Mouse (Mus musculus) frontal cortex, postnatal 36 days (tissue): ENCODE results near the gene Ugt1a6b.
"Not testable (repeated sequence)": the region's sequence is repeated elsewhere in the genome, so short reads cannot be mapped to it uniquely, and the experiment has no call there.

Experiments used
- DNase-seq, 2 experiments: peaks; one replicate each; pipeline ENCODE4 v3.0.0; 2022; ENCODE audit warnings: low spot score in 2 of 2

Ugt1a6b gene

DNA sequence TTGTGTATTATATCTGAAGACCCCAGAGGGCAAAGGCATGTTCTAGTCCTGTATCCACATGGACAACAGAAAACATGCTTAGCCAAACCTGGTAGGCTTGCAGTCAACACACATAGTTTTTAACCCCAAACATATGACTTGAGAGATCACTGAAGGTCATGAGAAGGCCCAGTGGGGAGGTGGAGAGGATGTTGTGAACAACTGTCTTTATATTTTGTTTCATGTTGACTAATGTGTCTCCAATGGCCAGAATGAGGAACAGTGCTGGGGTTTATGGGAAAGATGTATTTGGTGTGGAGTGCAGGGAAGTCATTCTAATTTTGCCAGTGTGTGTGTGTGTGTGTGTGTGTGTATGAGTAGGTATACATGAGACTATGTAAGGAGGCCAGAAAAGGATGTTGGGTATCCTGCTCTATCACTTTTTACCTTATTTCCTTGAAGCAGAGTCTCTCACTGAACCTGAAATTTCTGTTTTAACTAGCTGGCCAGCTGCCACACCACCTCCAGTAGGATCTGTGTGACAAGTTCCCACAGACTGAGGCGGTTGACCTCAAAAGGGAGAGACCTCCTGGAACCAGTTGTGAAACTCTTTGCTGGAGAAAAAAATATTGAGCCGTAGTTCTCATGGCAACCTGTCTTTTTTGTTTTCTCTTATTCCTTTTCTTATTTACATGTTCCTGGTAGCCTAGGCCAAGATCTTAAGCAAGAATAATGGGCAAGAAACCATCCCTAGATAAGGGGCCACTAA lies 121.2 kb downstream of the Ugt1a6b start:
- DNase-seq, result no peak

- not testable (repeated sequence) for DNase-seq
Observed at GRCm38 (mm10) chr1:88225301-88225700, 122.2 kb downstream of the Ugt1a6b start.

DNA sequence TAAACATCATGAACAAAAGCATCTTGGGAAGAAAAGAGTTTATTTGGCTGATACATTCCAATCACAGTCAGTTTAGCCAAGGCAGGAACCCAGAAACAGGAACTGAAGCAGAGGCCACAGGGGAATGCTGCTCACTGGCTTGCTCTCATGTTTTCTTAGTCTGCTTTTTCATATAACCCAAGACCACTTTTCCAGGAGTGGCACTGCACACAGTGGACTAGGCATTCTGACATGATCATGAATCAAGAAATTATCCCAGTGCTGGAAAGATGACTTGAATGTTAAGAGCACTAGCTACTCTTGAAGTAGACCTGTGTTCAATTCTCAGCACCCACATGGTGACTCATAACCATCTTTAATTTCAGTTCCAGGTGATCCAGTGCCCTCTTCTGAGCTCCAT lies 122.7 kb downstream of the Ugt1a6b start:
- no peak for DNase-seq

GRCm38 (mm10) chr1:88226670-88227379 lies 123.8 kb downstream of the Ugt1a6b start, which contains the start of gene Mroh2a:
Gene Mroh2a (plus strand): TSS chr1:88226986.
- DNase-seq, result no peak

- no peak for DNase-seq
Observed at GRCm38 (mm10) chr1:88227482-88227881, 124.4 kb downstream of the Ugt1a6b start.

- no peak for DNase-seq
Observed at GRCm38 (mm10) chr1:88228121-88228520, 125.1 kb downstream of the Ugt1a6b start.

- DNase-seq, result no peak
Observed at GRCm38 (mm10) chr1:88229566-88229965, 126.5 kb downstream of the Ugt1a6b start.

DNA sequence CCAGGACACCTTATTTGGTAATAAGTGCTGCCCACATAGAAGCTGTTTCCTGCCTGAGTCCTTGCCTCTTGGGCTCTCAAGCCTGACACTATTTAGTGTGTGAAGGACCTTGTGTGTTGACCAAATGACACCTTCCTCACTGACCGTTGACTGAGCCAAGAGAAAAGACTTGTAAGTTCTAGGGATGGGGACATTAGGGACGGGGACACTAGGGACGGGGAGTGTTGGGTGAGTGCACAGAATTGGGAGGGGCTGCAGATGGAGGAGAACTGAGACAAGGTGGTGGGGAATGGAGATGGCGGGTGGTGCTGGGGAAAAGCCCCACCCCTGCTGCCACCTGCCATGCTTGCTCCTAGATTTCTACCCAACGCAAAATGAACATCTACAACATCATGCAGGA lies 126.9 kb downstream of the Ugt1a6b start:
- no peak for DNase-seq

DNA sequence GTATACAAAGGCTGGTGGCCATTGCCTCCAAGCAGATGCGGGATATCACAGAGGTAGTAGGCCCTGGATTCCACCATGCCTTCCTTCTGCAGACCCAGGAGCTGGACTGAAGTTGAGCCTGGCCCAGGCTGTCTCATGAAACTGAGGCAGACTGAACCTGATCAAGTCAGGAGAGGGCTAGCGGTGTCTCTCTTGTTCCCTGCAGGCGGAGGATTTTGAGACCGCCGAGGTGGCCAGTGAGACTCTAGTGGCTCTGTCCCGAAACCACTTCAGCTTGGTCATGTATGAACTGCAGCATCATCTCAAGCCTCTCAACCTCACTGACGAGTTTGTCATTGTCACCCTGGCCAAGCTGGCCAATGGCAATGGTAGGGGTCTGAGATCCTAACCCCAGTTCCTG lies 127.4 kb downstream of the Ugt1a6b start:
- DNase-seq, result no peak

GRCm38 (mm10) chr1:88230981-88231802 lies 128.1 kb downstream of the Ugt1a6b start:
- no peak for DNase-seq

DNA sequence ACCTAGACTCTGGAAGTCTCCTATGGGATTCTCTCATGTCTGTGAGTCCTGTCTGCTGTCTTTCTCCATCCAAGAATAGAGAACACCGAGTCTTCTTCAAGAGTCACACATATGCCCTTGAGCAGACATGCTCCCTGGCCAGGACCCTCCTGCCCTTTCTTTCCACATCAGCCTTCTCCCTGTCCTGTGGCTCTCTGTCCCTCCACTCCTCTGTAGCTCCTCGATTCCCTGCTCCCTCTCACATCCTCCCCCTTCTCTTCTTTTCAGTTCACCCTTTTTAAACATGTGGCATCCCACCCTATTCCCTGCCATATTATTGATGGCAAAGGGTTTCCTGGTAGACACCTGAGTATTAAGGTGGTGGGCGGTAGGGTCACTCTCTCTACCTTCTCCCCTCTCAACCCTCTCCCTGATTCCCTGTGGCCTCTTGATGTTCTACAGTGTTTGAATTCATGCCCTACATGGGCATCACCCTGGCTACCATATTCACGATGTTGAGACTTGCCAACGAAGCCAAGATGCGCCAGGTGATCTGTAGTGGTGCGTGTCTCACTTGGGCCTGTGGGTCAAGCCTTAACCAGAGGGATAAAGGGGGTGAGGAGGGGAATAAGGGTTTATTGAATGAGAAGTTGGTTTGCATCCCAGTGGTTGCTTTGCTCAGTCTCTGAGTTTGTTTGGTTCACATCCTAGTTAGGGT lies 128.9 kb downstream of the Ugt1a6b start:
- no peak for DNase-seq

- DNase-seq, result no peak
Observed at GRCm38 (mm10) chr1:88232664-88233380, 129.8 kb downstream of the Ugt1a6b start.

DNA sequence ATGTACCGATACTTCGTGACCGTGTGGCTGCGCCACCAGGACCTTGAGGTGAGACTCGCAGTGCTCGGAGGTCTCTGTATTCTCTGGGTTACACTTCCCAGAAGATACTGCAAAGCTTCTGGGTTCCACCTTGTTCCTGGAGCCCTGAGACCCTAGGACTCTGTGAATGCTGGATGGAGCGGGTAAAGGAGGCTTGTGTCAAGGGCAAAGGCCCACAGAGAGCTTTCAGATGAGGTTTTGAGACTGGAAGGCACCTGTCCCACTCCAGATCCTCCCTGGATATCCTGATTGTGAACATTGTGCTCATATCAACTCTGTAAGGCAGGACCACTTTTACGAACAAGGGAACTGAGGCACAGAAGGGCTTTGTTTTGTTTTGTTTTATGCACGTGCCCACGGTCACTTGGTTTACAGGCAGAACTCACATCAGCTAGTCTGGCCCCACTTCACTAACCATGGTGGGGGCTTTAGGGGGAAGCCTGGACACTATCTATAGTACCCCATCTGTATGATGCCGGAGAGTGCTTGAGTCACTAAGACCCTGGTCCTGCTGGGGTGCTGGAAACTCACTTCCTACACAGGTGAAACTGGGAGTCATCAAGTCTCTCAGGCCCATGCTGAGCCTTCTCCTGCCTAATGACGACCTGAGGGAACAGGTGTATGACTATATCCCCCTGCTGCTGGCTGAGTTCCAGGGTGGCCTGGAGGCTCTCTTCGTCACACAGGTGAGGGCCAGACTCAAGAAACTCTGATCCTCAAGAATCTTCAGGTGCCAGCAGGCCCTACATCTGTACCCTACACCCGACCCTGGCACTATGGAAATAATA lies 130.6 kb downstream of the Ugt1a6b start:
- no peak for DNase-seq

DNA sequence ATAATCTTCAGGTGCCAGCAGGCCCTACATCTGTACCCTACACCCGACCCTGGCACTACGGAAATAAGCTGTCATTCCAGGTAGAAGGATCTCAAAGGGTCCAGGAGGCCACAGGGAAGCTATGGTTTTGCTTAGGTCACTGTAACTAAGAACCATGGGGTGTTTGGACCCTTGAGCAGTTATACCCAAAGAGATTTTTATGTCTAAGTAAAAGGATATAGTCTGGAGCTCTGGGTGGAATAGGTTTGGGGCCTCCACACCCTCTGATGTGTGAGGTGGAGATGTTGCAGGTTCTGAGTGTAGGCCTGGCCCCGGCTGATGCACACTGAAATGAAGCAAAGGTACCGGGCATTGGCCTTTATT lies 131.2 kb downstream of the Ugt1a6b start:
- DNase-seq, result no peak

DNA sequence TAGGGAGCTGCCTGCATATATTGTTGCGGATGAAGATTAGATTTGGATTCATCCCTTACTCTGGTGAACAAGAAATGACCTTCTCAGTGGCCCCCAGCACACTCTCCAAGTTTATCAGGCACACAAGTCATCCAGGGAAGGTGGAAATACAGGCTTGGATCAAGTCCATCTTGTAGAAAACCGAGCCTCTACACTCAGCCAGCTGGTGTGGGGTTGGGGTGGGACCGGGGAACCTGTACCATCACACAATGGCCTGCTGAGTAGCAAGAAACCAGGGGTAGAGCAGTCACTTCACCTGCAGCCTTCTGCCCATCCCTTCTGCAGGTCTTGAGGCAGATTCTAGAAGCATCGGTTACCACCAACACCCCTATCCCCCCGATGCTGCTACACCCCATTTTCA lies 131.6 kb downstream of the Ugt1a6b start:
- no peak for DNase-seq

DNA sequence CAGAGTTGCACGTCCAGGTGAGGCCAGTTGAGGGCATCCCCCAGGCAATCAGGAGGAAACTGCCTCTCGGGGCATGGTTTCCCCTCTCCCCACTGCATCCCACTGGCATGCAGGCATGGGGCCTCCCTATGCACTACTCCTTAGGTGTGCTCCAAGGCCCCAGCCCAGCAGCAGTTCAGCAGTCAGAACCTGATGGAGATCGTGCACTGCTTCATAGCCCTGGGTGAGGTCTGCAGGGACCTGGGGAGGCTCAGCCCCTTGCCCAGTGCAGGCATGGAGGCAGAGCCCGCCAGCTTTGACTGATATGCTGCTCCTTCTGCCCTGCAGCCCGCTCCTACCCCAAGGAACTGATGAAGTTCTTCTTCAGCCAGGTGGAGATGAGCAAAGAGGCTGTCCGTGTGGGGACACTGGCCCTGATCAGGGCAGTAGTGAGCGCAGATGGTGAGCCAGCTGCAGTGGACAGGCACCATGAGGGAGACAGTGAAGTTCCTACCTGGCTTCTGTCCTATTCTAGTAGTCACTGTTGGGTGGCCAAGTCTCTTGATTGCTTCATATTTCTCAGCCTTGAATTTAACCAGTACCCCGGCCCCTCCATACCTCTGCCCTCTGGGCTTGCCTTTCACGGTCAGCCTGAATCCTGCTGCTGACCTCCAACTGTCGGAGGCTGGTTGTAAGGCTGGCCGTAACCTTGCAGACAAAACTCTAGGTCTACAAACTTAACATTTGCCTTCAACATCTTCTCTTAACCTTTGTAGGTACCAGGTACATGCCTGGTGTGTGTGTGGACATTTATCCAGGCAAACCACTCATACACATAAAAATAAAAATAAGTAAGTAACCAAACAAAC lies 132.2 kb downstream of the Ugt1a6b start:
- DNase-seq, result no peak

DNA sequence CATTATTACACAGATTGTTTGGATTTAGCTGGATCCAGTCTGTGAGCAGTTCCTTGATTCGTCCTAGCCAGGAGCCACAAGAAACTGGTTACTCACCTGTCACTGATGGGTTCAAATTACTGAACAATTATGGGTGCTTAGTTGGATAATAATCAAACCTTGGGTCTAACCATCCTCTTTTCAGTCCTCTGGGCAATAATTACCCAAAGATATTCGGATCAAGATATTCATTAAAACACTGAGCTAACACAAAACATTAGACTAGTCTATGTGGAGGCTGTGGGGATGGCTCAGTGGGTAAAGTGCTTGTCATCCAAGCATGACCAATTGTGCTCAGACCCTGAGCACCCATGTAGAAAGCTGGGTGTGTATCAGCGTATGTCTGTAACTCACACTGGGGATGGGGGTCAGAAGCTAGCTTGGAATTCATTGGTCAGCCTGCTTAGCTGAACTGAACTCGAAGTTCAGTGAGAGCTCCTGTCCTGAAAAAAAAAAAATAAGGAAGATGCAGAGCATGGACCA lies 132.9 kb downstream of the Ugt1a6b start:
- DNase-seq, result no peak

- no peak for DNase-seq
Observed at GRCm38 (mm10) chr1:88237311-88237710, 134.3 kb downstream of the Ugt1a6b start.

- DNase-seq, result no peak
Observed at GRCm38 (mm10) chr1:88238771-88239170, 135.7 kb downstream of the Ugt1a6b start.
